Mouse (Mus musculus) hindbrain, embryonic 14.5 days (tissue): ENCODE results near the gene Tmem201. TPM values are rescaled to one million over a fixed set of nuclear protein-coding genes. Genes with fewer than 3 reads are reported as not detected.

Experiments used
- ATAC-seq: fragments of 200-750 bp; cut with Nextera tagmentation; 2 replicates; pipeline ENCODE4 v1.8.0; 2017; ENCODE audit warnings: moderate number of reproducible peaks, mild to moderate bottlenecking, moderate TSS enrichment, moderate library complexity; ENCODE audit not compliant: low FRiP score
- DNase-seq: peaks from one replicate; pipeline ENCODE4 v3.0.0-alpha.2; 2015; ENCODE audit warnings: low spot score
- H3K27ac ChIP-seq: fragments of 300-500 bp; sonication (generic); 2 replicates; pipeline ENCODE4 v1.5.1; 2014; ENCODE audit warnings: mild to moderate bottlenecking, moderate library complexity
- H3K27me3 ChIP-seq: fragments of 300-500 bp; sonication (generic); 2 replicates; pipeline ENCODE4 v1.6.1; 2014; ENCODE audit warnings: mild to moderate bottlenecking, low read length, mixed read lengths; ENCODE audit not compliant: control insufficient read depth, insufficient read depth
- H3K36me3 ChIP-seq: fragments of 300-500 bp; sonication (generic); replicated peaks from 2 replicates; pipeline ENCODE4 v1.6.1; 2014; ENCODE audit not compliant: control insufficient read depth, insufficient read depth
- H3K4me1 ChIP-seq: fragments of 300-500 bp; sonication (generic); replicated peaks from 2 replicates; pipeline ENCODE4 v1.6.1; 2014; ENCODE audit warnings: antibody characterized with exemption, low read length, mixed read lengths; ENCODE audit not compliant: control insufficient read depth, insufficient read depth
- H3K4me2 ChIP-seq: fragments of 300-500 bp; sonication (generic); replicated peaks from 2 replicates; pipeline ENCODE4 v1.6.1; 2014; ENCODE audit warnings: mild to moderate bottlenecking, moderate library complexity
- H3K4me3 ChIP-seq: fragments of 300-500 bp; sonication (generic); replicated peaks from 2 replicates; pipeline ENCODE4 v1.5.1; 2014; ENCODE audit warnings: mild to moderate bottlenecking, low read length
- H3K9ac ChIP-seq: fragments of 300-500 bp; sonication (generic); 2 replicates; pipeline ENCODE4 v1.6.1; 2014
- H3K9me3 ChIP-seq: fragments of 300-500 bp; sonication (generic); 2 replicates; pipeline ENCODE4 v1.6.1; 2016; ENCODE audit warnings: low read length; ENCODE audit not compliant: control insufficient read depth
- WGBS: fragments of 180-500 bp; shearing (Covaris S2); extraction: QIAGEN DNeasy Blood & Tissue Kit; methylation state at CpG from one replicate; pipeline ENCODE4 v1.1.7; 2014; 5-methylcytosine and 5-hydroxymethylcytosine counted together
- polyA plus RNA-seq: library from polyadenylated mRNA; unstranded; fragments of >200 nt; fragmentation: Nextera tagmentation; extraction: Ambion mirVana; gene quantifications from 2 replicates; pipeline ENCODE4 v1.2.1, GENCODE M21; 2014

Tmem201 gene
- polyA plus RNA-seq, 1 experiment from 2014 or later: 31.9 TPM

- H3K4me3 ChIP-seq: no peak overlapping the region
- H3K27me3 ChIP-seq: no peaks in the 10 kb centered on the region
- no peak overlapping the region for H3K4me2 ChIP-seq
- H3K36me3 ChIP-seq: peaks cover 87% of the 10 kb centered on the region
- DNase-seq (peak; percentile 57), ATAC-seq (no peak)
- H3K4me1 ChIP-seq: peaks cover 17% of the 10 kb centered on the region
- H3K27ac ChIP-seq: no peak overlapping the region
- H3K9ac ChIP-seq: no peak overlapping the region
- WGBS: 75% methylated on average over 15 of the region's 15 CpGs
- H3K9me3 ChIP-seq: no peaks in the 10 kb centered on the region
These were observed 12.0 kb downstream of the Tmem201 start for GRCm38 (mm10) chr4:149725661-149726350.

- Histone ChIP-seq H3K27ac (no peak overlapping the region), H3K4me2 (no peak overlapping the region), H3K27me3 (no peaks in the 10 kb centered on the region), H3K4me1 (peaks cover 17% of the 10 kb centered on the region), H3K36me3 (peaks cover 87% of the 10 kb centered on the region), H3K9ac (no peak overlapping the region), H3K4me3 (no peak overlapping the region), H3K9me3 (no peaks in the 10 kb centered on the region)
- WGBS: 89% methylated on average over 17 of the region's 17 CpGs
- DNase-seq (no peak), ATAC-seq (no peak)
These were observed 12.9 kb downstream of the Tmem201 start for GRCm38 (mm10) chr4:149724916-149725470.

GRCm38 (mm10) chr4:149723855-149724731 lies 13.8 kb downstream of the Tmem201 start:
- H3K9me3 ChIP-seq: no peaks in the 10 kb centered on the region
- H3K27ac ChIP-seq: peak overlapping the region; percentile 32
- 63% methylated on average over 17 of the region's 17 CpGs for WGBS
- H3K36me3 ChIP-seq: peaks cover 87% of the 10 kb centered on the region
- H3K4me1 ChIP-seq: peaks cover 17% of the 10 kb centered on the region
- DNase-seq (no peak), ATAC-seq (peak; percentile 32; the same call in 1 of the 2 replicates)
- H3K27me3 ChIP-seq: no peaks in the 10 kb centered on the region
- no peak overlapping the region for H3K4me2 ChIP-seq
- no peak overlapping the region for H3K4me3 ChIP-seq
- no peak overlapping the region for H3K9ac ChIP-seq

- Histone ChIP-seq H3K9ac (no peak overlapping the region), H3K4me3 (no peak overlapping the region), H3K36me3 (peaks cover 87% of the 10 kb centered on the region), H3K9me3 (no peaks in the 10 kb centered on the region), H3K4me2 (no peak overlapping the region), H3K27me3 (no peaks in the 10 kb centered on the region), H3K27ac (no peak overlapping the region), H3K4me1 (peaks cover 17% of the 10 kb centered on the region)
- 47% methylated on average over 12 of the region's 12 CpGs for WGBS
- DNase-seq (no peak), ATAC-seq (no peak)
These were observed 14.8 kb downstream of the Tmem201 start for GRCm38 (mm10) chr4:149723021-149723390.

GRCm38 (mm10) chr4:149722104-149723020 lies 15.5 kb downstream of the Tmem201 start:
- Histone ChIP-seq H3K36me3 (peaks cover 87% of the 10 kb centered on the region), H3K9me3 (no peaks in the 10 kb centered on the region), H3K4me3 (no peak overlapping the region), H3K27me3 (no peaks in the 10 kb centered on the region), H3K4me1 (peaks cover 17% of the 10 kb centered on the region), H3K4me2 (no peak overlapping the region), H3K27ac (no peak overlapping the region), H3K9ac (no peak overlapping the region)
- WGBS: 69% methylated on average over 24 of the region's 24 CpGs
- ATAC-seq: no peak
- DNase-seq: no peak

- H3K4me1 ChIP-seq: peaks cover 17% of the 10 kb centered on the region
- H3K9me3 ChIP-seq: no peaks in the 10 kb centered on the region
- DNase-seq: no peak
- H3K36me3 ChIP-seq: peaks cover 87% of the 10 kb centered on the region
- ATAC-seq: no peak
- WGBS: 87% methylated on average over 8 of the region's 8 CpGs
- no peak overlapping the region for H3K4me2 ChIP-seq
- H3K9ac ChIP-seq: no peak overlapping the region
- no peak overlapping the region for H3K4me3 ChIP-seq
- no peaks in the 10 kb centered on the region for H3K27me3 ChIP-seq
- H3K27ac ChIP-seq: no peak overlapping the region
These were observed 16.7 kb downstream of the Tmem201 start for GRCm38 (mm10) chr4:149721163-149721562.

GRCm38 (mm10) chr4:149719686-149720085 lies 18.2 kb downstream of the Tmem201 start:
- peaks cover 87% of the 10 kb centered on the region for H3K36me3 ChIP-seq
- ATAC-seq: no peak
- no peaks in the 10 kb centered on the region for H3K27me3 ChIP-seq
- 84% methylated on average over 6 of the region's 6 CpGs for WGBS
- no peak overlapping the region for H3K9ac ChIP-seq
- no peak overlapping the region for H3K4me2 ChIP-seq
- peaks cover 17% of the 10 kb centered on the region for H3K4me1 ChIP-seq
- no peaks in the 10 kb centered on the region for H3K9me3 ChIP-seq
- DNase-seq: peak; percentile 59
- H3K27ac ChIP-seq: no peak overlapping the region
- no peak overlapping the region for H3K4me3 ChIP-seq

- ATAC-seq (no peak), DNase-seq (no peak)
- H3K27me3 ChIP-seq: no peaks in the 10 kb centered on the region
- H3K4me3 ChIP-seq: no peak overlapping the region
- 83% methylated on average over 3 of the region's 3 CpGs for WGBS
- no peak overlapping the region for H3K4me2 ChIP-seq
- H3K4me1 ChIP-seq: no peaks in the 10 kb centered on the region
- H3K36me3 ChIP-seq: peaks cover 51% of the 10 kb centered on the region
- no peak overlapping the region for H3K27ac ChIP-seq
- no peaks in the 10 kb centered on the region for H3K9me3 ChIP-seq
- H3K9ac ChIP-seq: no peak overlapping the region
These were observed 23.3 kb downstream of the Tmem201 start for GRCm38 (mm10) chr4:149714542-149714941.
